Mouse (Mus musculus) bone marrow, adult 2 months (tissue): ENCODE measurements around the gene Vcp.

Experiments
- CTCF ChIP-seq: fragments of 200-500 bp; IDR thresholded peaks from 2 replicates; pipeline ENCODE4 v1.5.1; 2011; ENCODE audit warnings: low read length, control low read depth; ENCODE audit not compliant: control insufficient read depth, insufficient read depth
- POLR2A ChIP-seq: fragments of 200-500 bp; IDR thresholded peaks from 2 replicates; pipeline ENCODE4 v1.6.1; 2011; ENCODE audit warnings: low read depth, mild to moderate bottlenecking, control low read depth, low read length, borderline replicate concordance; ENCODE audit not compliant: control insufficient read depth

GRCm38 (mm10) chr4:42941396-42941795 lies 58.9 kb downstream of the Vcp start:
- TF ChIP-seq CTCF (no peak), POLR2A (no peak)
